Mouse (Mus musculus) CH12.LX (cell line): Measurements from ENCODE around the gene Plvap. TPM values are rescaled to one million over a fixed set of nuclear protein-coding genes. Genes with fewer than 3 reads are reported as not detected.

Experiments
- DNase-seq: peaks from one replicate; pipeline ENCODE4 v3.0.0-alpha.2; 2013; ENCODE audit errors: extremely low read depth
- H3K27ac ChIP-seq: 2 replicates; pipeline ENCODE4 v1.5.1; 2012; ENCODE audit warnings: low read depth, mild to moderate bottlenecking, control low read depth, moderate library complexity; ENCODE audit not compliant: insufficient read depth
- H3K27me3 ChIP-seq: replicated peaks from 2 replicates; pipeline ENCODE3; 2012; ENCODE audit warnings: inconsistent platforms
- H3K36me3 ChIP-seq, 2 experiments: replicated peaks in 1 of 2; 2 replicates each; pipeline versions ENCODE3 to v1.6.1; 2012; ENCODE audit warnings: inconsistent platforms in 1 of 2, low read length in 1 of 2, mild to moderate bottlenecking in 1 of 2, mixed read lengths in 1 of 2, moderate library complexity in 1 of 2; ENCODE audit not compliant: control insufficient read depth in 1 of 2, insufficient read depth in 1 of 2
- H3K4me1 ChIP-seq, 2 experiments: 2 replicates each; pipeline ENCODE4 v1.6.1; 2012; ENCODE audit warnings: inconsistent platforms in 1 of 2, moderate library complexity in 1 of 2; ENCODE audit not compliant: insufficient read depth in 2 of 2, control insufficient read depth in 1 of 2
- H3K4me2 ChIP-seq: 2 replicates; pipeline ENCODE4 v1.6.1; 2012; ENCODE audit warnings: low read depth, mild to moderate bottlenecking, control low read depth; ENCODE audit not compliant: poor library complexity, insufficient read depth, severe bottlenecking
- H3K4me3 ChIP-seq, 3 experiments: fragments of 150-350 bp in 1 of 3; sonication (generic) in 1 of 3; replicated peaks in 1 of 3; 2 replicates each; pipeline versions ENCODE3 to v1.5.1; 2011 to 2012; ENCODE audit warnings: low read depth in 2 of 3, low read length in 2 of 3, mild to moderate bottlenecking in 2 of 3, moderate library complexity in 2 of 3, control low read depth in 1 of 3, improper control_type of control experiment in 1 of 3, inconsistent platforms in 1 of 3, mixed read lengths in 1 of 3; ENCODE audit not compliant: poor library complexity in 1 of 3
- H3K79me2 ChIP-seq: replicated peaks from 2 replicates; pipeline ENCODE4 v1.6.1; 2012; ENCODE audit warnings: mild to moderate bottlenecking, moderate library complexity; ENCODE audit not compliant: control insufficient read depth, poor library complexity, insufficient read depth, severe bottlenecking; ENCODE audit errors: extremely low read depth
- H3K9ac ChIP-seq: 2 replicates; pipeline ENCODE4 v1.6.1; 2012; ENCODE audit warnings: low read depth, mild to moderate bottlenecking, control low read depth, moderate library complexity; ENCODE audit not compliant: insufficient read depth
- H3K9me3 ChIP-seq: replicated peaks from 2 replicates; pipeline ENCODE3; 2012; ENCODE audit warnings: low read length, inconsistent platforms, mixed read lengths
- BHLHE40 ChIP-seq: IDR thresholded peaks from 2 replicates; pipeline ENCODE4 v1.6.1; 2011; ENCODE audit warnings: mild to moderate bottlenecking, low read depth, low read length, improper control_type of control experiment
- CHD2 ChIP-seq: IDR thresholded peaks from 2 replicates; pipeline ENCODE4 v1.6.1; 2011; ENCODE audit warnings: low read length, improper control_type of control experiment
- CTCF ChIP-seq, 2 experiments: IDR thresholded peaks in 1 of 2; conservative IDR thresholded peaks in 1 of 2; 2 replicates each; pipeline ENCODE4 v1.5.1; 2011 to 2012; ENCODE audit warnings: low read depth in 2 of 2, low read length in 2 of 2, improper control_type of control experiment in 1 of 2, inconsistent platforms in 1 of 2, mild to moderate bottlenecking in 1 of 2, moderate library complexity in 1 of 2
- E2F4 ChIP-seq: IDR thresholded peaks from 2 replicates; pipeline ENCODE4 v1.6.1; 2011; ENCODE audit warnings: low read depth, low read length, improper control_type of control experiment; ENCODE audit not compliant: insufficient replicate concordance
- ELF1 ChIP-seq: IDR thresholded peaks from 2 replicates; pipeline ENCODE4 v1.6.1; 2014; ENCODE audit warnings: low read depth, mild to moderate bottlenecking, inconsistent platforms, low read length, improper control_type of control experiment
- ETS1 ChIP-seq: conservative IDR thresholded peaks from 2 replicates; pipeline ENCODE4 v1.6.1; 2012; ENCODE audit warnings: low read depth, mild to moderate bottlenecking, inconsistent platforms, low read length, improper control_type of control experiment, moderate library complexity
- GABPA ChIP-seq: IDR thresholded peaks from 2 replicates; pipeline ENCODE4 v1.6.1; 2012; ENCODE audit warnings: low read depth, low read length, improper control_type of control experiment, inconsistent platforms; ENCODE audit not compliant: insufficient replicate concordance
- JUN ChIP-seq: IDR thresholded peaks from 2 replicates; pipeline ENCODE4 v1.6.1; 2011; ENCODE audit warnings: low read depth, mild to moderate bottlenecking, low read length, improper control_type of control experiment, moderate library complexity; ENCODE audit not compliant: insufficient read depth
- MAFK ChIP-seq: IDR thresholded peaks from 2 replicates; pipeline ENCODE4 v1.6.1; 2011; ENCODE audit warnings: low read length, improper control_type of control experiment; ENCODE audit not compliant: insufficient replicate concordance
- MAX ChIP-seq: IDR thresholded peaks from 2 replicates; pipeline ENCODE4 v1.6.1; 2011; ENCODE audit warnings: low read length, improper control_type of control experiment
- MXI1 ChIP-seq: IDR thresholded peaks from 2 replicates; pipeline ENCODE4 v1.6.1; 2011; ENCODE audit warnings: mild to moderate bottlenecking, low read depth, low read length, improper control_type of control experiment
- MYC ChIP-seq: IDR thresholded peaks from 2 replicates; pipeline ENCODE4 v1.6.1; 2011; ENCODE audit warnings: low read depth, mild to moderate bottlenecking, improper control_type of control experiment, low read length
- NRF1 ChIP-seq: IDR thresholded peaks from 2 replicates; pipeline ENCODE4 v1.6.1; 2014; ENCODE audit warnings: low read depth, mild to moderate bottlenecking, inconsistent platforms, low read length, improper control_type of control experiment, moderate library complexity
- POLR2AphosphoS2 ChIP-seq: IDR thresholded peaks from 2 replicates; pipeline ENCODE4 v1.6.1; 2011; ENCODE audit warnings: low read depth, low read length, improper control_type of control experiment
- RAD21 ChIP-seq: IDR thresholded peaks from 2 replicates; pipeline ENCODE4 v1.6.1; 2011; ENCODE audit warnings: low read depth, mild to moderate bottlenecking, low read length, improper control_type of control experiment, moderate library complexity
- SMC3 ChIP-seq: IDR thresholded peaks from 2 replicates; pipeline ENCODE4 v1.6.1; 2011; ENCODE audit warnings: low read depth, low read length, improper control_type of control experiment
- TCF12 ChIP-seq: IDR thresholded peaks from 2 replicates; pipeline ENCODE4 v1.6.1; 2014; ENCODE audit warnings: low read depth, mild to moderate bottlenecking, inconsistent platforms, low read length, improper control_type of control experiment
- UBTF ChIP-seq: IDR thresholded peaks from 2 replicates; pipeline ENCODE4 v1.6.1; 2012; ENCODE audit warnings: low read depth, mild to moderate bottlenecking, inconsistent platforms, low read length, improper control_type of control experiment, moderate library complexity
- USF1 ChIP-seq: IDR thresholded peaks from 2 replicates; pipeline ENCODE4 v1.6.1; 2014; ENCODE audit warnings: low read depth, mild to moderate bottlenecking, inconsistent platforms, low read length, improper control_type of control experiment
- ZKSCAN1 ChIP-seq: IDR thresholded peaks from 2 replicates; pipeline ENCODE4 v1.6.1; 2012; ENCODE audit warnings: low read depth, inconsistent platforms, low read length, improper control_type of control experiment, borderline replicate concordance
- ZMIZ1 ChIP-seq: IDR thresholded peaks from 2 replicates; pipeline ENCODE4 v1.6.1; 2012; ENCODE audit warnings: low read depth, mild to moderate bottlenecking, inconsistent platforms, low read length, improper control_type of control experiment
- ZNF384 ChIP-seq: IDR thresholded peaks from 2 replicates; pipeline ENCODE4 v1.6.1; 2012; ENCODE audit warnings: low read depth, low read length, improper control_type of control experiment, inconsistent platforms
- dilution Hi-C: fragments of 300-500 bp; cut with MboI; formaldehyde crosslinking; loops from 2 replicates; pipeline ENCODE4 v1.14.3; 2020; ENCODE audit warnings: low sequenced_read_pairs; ENCODE audit not compliant: extremely low pct_unique_long_range_greater_than_20kb, extremely low pct_ligation_motif_present
- in situ Hi-C: fragments of 300-500 bp; cut with MboI; formaldehyde crosslinking; loops from 3 replicates; pipeline ENCODE4 v1.14.3; 2019; ENCODE audit warnings: low sequenced_read_pairs, low pct_ligation_motif_present, low pct_unique_long_range_greater_than_20kb, mixed read lengths
- polyA plus RNA-seq: library from polyadenylated mRNA; unstranded; fragments of >175 nt; gene quantifications from 2 replicates; pipeline ENCODE4 v1.2.1, GENCODE M21; 2012; ENCODE audit warnings: low read depth; ENCODE audit not compliant: insufficient read length
- total RNA-seq, 2 experiments: library from RNA; depleted of rRNA; stranded (reverse); fragments of 300-350 nt in 1 of 2; fragments of >200 nt in 1 of 2; gene quantifications; 2 replicates each; pipeline ENCODE4 v1.2.3; 2012 to 2014

Gene Plvap
- total and polyA plus RNA-seq, 3 experiments, result 0.04 to 0.27 TPM; not detected in 1

DNA sequence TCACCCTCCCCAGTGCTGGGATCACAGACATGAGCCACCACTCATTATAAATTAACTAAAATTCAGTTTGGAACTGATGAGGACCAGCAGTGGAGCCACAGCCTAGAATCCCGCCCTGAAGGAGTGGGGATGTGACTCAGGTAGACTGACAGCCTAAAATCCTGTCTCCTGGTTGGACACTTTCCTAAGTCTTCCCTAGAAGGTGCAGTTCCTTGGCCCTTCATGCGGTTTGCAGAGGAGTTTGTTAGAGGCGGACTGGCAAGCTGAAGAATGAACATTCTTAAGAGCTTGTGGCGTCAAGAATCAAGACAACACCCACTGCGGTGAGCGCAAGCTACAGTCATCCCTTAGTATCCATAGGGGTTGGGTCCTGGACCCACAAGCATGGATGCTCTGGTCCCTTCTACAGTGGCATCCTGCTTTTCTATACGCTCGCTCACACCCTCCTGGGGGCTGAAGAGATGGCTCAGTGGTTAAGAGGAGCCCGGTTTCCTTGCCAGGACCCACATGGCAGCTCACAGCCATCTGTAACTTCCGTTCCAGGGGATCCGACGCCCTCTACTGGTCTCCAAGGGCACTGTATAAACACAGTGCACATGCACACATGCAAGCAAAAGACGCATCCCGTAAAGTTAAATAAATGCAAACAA, 34.2 kb downstream of the Plvap start:
- no peaks in the 10 kb centered on the region for H3K9me3 ChIP-seq
- H3K4me1 ChIP-seq, result peaks cover 8% of the 10 kb centered on the region in 2 experiments
- in situ Hi-C loops, result no loop called here
- H3K27me3 ChIP-seq, result no peaks in the 10 kb centered on the region
- H3K36me3 ChIP-seq, result peaks cover 32 to 51% of the 10 kb centered on the region in 2 experiments
- H3K9ac ChIP-seq, result peak overlapping the region; percentile 30
- H3K27ac ChIP-seq, result no peak overlapping the region
- H3K4me2 ChIP-seq, result peak overlapping the region; percentile 64
- peak overlapping the region in 2 of 3 experiments; percentile 22 to 68 for H3K4me3 ChIP-seq
- TF ChIP-seq USF1 (no peak), SMC3 (peak; percentile 18; the same call in 1 of the 2 replicates), RAD21 (peak; percentile 9), MAFK (no peak), BHLHE40 (no peak; the same call in 1 of the 2 replicates), MYC (peak; percentile 74), MAX (peak; percentile 61), ELF1 (0 out of 2 replicates have a peak, but pooled peaks have one; percentile 25), MXI1 (peak; percentile 66), CTCF (conservative IDR thresholded peaks at IDR 0.05 in 1 of 2, IDR thresholded peaks at IDR 0.05 in 1 of 2; ENCODE audit: low read depth in 2 of 2, low read length in 2 of 2) (peak; percentile 45 to 67; a peak in 3 of 4 replicates)
- H3K79me2 ChIP-seq, result no peaks in the 10 kb centered on the region
- dilution Hi-C loops, result no loop called here
- peak; percentile 46 for DNase-seq

DNA sequence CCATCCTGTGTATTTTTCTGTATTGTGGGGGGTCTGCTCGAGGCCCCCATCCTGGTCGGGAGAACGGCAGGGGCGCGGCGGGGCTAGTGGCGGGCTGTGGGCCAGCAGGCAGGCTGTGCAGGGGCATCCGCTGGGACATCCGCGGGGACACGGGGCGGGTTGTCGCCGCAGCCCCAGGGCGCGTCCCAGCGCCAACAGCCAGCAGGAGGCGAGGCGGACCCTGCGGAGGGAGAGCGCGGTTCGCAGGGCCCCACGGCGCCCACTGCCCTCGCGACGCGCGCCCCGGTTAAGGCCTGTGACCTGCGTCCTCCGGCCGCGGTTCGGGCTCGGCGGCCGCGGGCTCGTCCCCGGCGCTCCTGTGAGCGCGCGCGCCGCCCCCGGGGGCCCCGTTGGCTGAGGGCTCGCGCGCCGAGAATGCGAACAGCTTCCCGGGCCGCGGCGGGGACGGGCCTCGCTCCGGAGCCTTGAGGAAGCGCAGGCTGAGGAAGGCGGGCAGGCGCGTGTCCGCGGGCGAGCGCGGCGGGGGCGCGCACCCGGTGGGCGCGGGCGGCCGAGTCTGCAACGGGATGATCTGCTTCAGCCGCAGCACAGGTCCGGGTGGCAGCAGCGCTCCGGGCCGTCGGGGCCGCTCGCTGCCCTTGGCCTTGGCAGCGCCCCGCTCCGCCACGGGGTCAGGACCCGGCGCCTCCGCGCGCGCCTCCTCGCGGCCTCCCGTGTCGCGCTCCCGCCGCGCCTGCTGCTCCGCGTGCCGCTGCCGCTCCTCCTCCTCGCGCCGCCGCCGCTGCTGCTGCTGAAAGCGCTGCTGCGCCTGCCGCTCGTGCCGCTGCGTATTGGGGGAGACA, 35.2 kb downstream of the Plvap start:
- H3K27me3 ChIP-seq, result no peaks in the 10 kb centered on the region
- H3K27ac ChIP-seq, result peak overlapping the region; percentile 79
- dilution Hi-C loops, result no loop called here
- in situ Hi-C loops, result no loop called here
- peak overlapping the region; percentile 64 for H3K4me2 ChIP-seq
- H3K9ac ChIP-seq, result peak overlapping the region; percentile 30
- no peaks in the 10 kb centered on the region for H3K9me3 ChIP-seq
- H3K79me2 ChIP-seq, result 0 out of 2 replicates have a peak, but pooled peaks cover 6% of the 10 kb centered on the region
- TF ChIP-seq GABPA (no peak), UBTF (peak; percentile 85; the same call in 1 of the 2 replicates), ETS1 (no peak), CTCF (conservative IDR thresholded peaks at IDR 0.05 in 1 of 2, IDR thresholded peaks at IDR 0.05 in 1 of 2; ENCODE audit: low read depth in 2 of 2, low read length in 2 of 2) (peak in 1 of 2 experiments; percentile 10; a peak in 2 of 4 replicates), BHLHE40 (peak; percentile 85), ZMIZ1 (peak; percentile 65), MXI1 (0 out of 2 replicates have a peak, but pooled peaks have one; percentile 52), JUN (no peak), CHD2 (no peak), ZKSCAN1 (no peak), ELF1 (0 out of 2 replicates have a peak, but pooled peaks have one; percentile 45), NRF1 (peak; percentile 23; the same call in 1 of the 2 replicates), E2F4 (no peak), TCF12 (0 out of 2 replicates have a peak, but pooled peaks have one; percentile 13), ZNF384 (no peak), POLR2AphosphoS2 (peak; percentile 87)
- H3K4me1 ChIP-seq, result peaks cover 8% of the 10 kb centered on the region in 2 experiments
- peak overlapping the region in 2 of 3 experiments; percentile 57 to 68 for H3K4me3 ChIP-seq
- H3K36me3 ChIP-seq, result peaks cover 42 to 58% of the 10 kb centered on the region in 2 experiments
- DNase-seq, result no peak
